Mouse (Mus musculus): ENCODE measurements around the gene Dusp5.

- TF ChIP-seq CTCF (IDR thresholded peaks at IDR 0.05; ENCODE audit: control insufficient read depth, insufficient read depth, insufficient read length) (peak; percentile 34), MYOD1 (IDR thresholded peaks at IDR 0.05; ENCODE audit: control insufficient read depth, insufficient read length, low read depth) (no peak), FOSL1 (IDR thresholded peaks at IDR 0.05; ENCODE audit: insufficient read depth, low read length, poor library complexity, severe bottlenecking) (no peak), MAX (IDR thresholded peaks at IDR 0.05) (no peak), MYOG (IDR thresholded peaks at IDR 0.05; ENCODE audit: control insufficient read depth, extremely low read depth, insufficient read length) (no peak), USF1 (IDR thresholded peaks at IDR 0.05; ENCODE audit: low read depth) (no peak), CEBPB (IDR thresholded peaks at IDR 0.05; ENCODE audit: low read depth) (no peak)
Measured at GRCm38 (mm10) chr19:53578597-53579252, 49.8 kb downstream of the Dusp5 start.
